Mouse (Mus musculus): ENCODE data around the gene 1190005I06Rik.

- TF ChIP-seq CTCF (IDR thresholded peaks at IDR 0.05; ENCODE audit: low read depth) (no peak), EP300 (IDR thresholded peaks at IDR 0.05; ENCODE audit: low read depth) (no peak)
These were observed 67.0 kb downstream of the 1190005I06Rik start for GRCm38 (mm10) chr8:120580336-120581000.

Measured in liver, embryonic 14.5 days (tissue).